In the genomic region with DNA sequence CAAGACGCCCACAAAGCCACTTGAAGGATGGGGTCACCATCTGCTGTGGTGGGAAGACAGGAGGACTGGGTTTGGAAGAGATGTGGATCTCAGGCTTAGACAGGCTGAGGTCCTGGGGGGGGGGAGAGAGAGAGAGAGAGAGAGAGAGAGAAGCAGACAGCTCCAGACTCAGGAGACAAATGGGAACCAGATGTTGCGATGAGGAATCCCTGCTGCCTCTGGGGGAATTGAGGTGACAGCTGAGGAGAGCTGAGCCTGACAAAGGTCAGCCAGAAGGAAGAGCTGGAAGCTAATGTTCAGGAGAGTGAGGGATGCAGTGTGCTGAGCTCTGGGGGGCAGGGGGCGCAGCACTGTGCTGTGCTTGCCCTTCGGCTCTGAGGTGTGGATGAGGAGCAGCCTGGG, we compare ENCODE assay signal across 14 mouse cellular contexts. TPM values are rescaled to one million over a fixed set of nuclear protein-coding genes. Genes with fewer than 3 reads are reported as not detected.
DNase-seq lines count a peak whose midpoint lies in the region; ATAC-seq and TF ChIP-seq lines count a peak whose summit lies in the region.
"Had no signal": no experiment of that assay in that cellular context is flagged by ENCODE, and none has a peak within 500 bp of the region (broad histone marks: within the 10 kb centered on the region; RNA-seq: fewer than 3 reads in every experiment).

No protein-coding gene starts in this region.

- H3K4me2 ChIP-seq in forebrain, embryonic 13.5 days = no peak overlapping the region
- H3K4me2 ChIP-seq in midbrain, embryonic 12.5 days (replicated peaks) = no peak overlapping the region
- no peak overlapping the region for H3K4me2 ChIP-seq in midbrain, embryonic 13.5 days (replicated peaks)
- no peak overlapping the region for H3K4me2 ChIP-seq in hindbrain, embryonic 13.5 days
- H3K4me2 ChIP-seq in stomach, postnatal 0 days (replicated peaks; ENCODE audit: low read depth) = no peak overlapping the region
- H3K4me2 ChIP-seq: lung, embryonic 15.5 days; midbrain, embryonic 11.5 days had no signal

- H3K27ac ChIP-seq in forebrain, embryonic 10.5 days = peak overlapping the region; percentile 73
- H3K27ac ChIP-seq in forebrain, embryonic 13.5 days = no peak overlapping the region
- H3K27ac ChIP-seq in midbrain, embryonic 12.5 days (replicated peaks) = no peak overlapping the region
- H3K27ac ChIP-seq in midbrain, embryonic 13.5 days = no peak overlapping the region
- no peak overlapping the region for H3K27ac ChIP-seq in hindbrain, embryonic 13.5 days
- no peak overlapping the region for H3K27ac ChIP-seq in stomach, postnatal 0 days (replicated peaks)
- H3K27ac ChIP-seq: lung, embryonic 15.5 days had no signal

- no peak for TF ChIP-seq CTCF in stomach, postnatal 0 days (IDR thresholded peaks at IDR 0.05; ENCODE audit: low read depth)

- peaks cover 3% of the 10 kb centered on the region; the same call in 1 of the 2 replicates for H3K27me3 ChIP-seq in forebrain, embryonic 10.5 days (ENCODE audit: poor library complexity, severe bottlenecking)
- 0 out of 2 replicates have a peak, but pooled peaks cover 3% of the 10 kb centered on the region for H3K27me3 ChIP-seq in forebrain, embryonic 13.5 days
- no peaks in the 10 kb centered on the region; the same call in 1 of the 2 replicates for H3K27me3 ChIP-seq in midbrain, embryonic 12.5 days
- no peaks in the 10 kb centered on the region for H3K27me3 ChIP-seq in midbrain, embryonic 13.5 days
- 0 out of 2 replicates have a peak, but pooled peaks cover 16% of the 10 kb centered on the region for H3K27me3 ChIP-seq in hindbrain, embryonic 13.5 days
- no peaks in the 10 kb centered on the region for H3K27me3 ChIP-seq in stomach, postnatal 0 days (ENCODE audit: control insufficient read depth, insufficient read depth, low read length)
- H3K27me3 ChIP-seq: lung, embryonic 15.5 days had no signal

- WGBS in forebrain, embryonic 10.5 days = 45% methylated on average over 4 of the region's 4 CpGs
- WGBS in forebrain, embryonic 13.5 days = 70% methylated on average over 4 of the region's 4 CpGs
- 55% methylated on average over 4 of the region's 4 CpGs for WGBS in midbrain, embryonic 12.5 days
- WGBS in midbrain, embryonic 13.5 days = 65% methylated on average over 4 of the region's 4 CpGs
- WGBS in hindbrain, embryonic 13.5 days = 51% methylated on average over 4 of the region's 4 CpGs
- 35% methylated on average over 4 of the region's 4 CpGs for WGBS in stomach, postnatal 0 days

- no peak overlapping the region for H3K4me3 ChIP-seq in forebrain, embryonic 10.5 days
- H3K4me3 ChIP-seq in forebrain, embryonic 13.5 days = no peak overlapping the region
- no peak overlapping the region for H3K4me3 ChIP-seq in midbrain, embryonic 12.5 days
- no peak overlapping the region for H3K4me3 ChIP-seq in midbrain, embryonic 13.5 days (replicated peaks)
- no peak overlapping the region for H3K4me3 ChIP-seq in hindbrain, embryonic 13.5 days
- no peak overlapping the region for H3K4me3 ChIP-seq in stomach, postnatal 0 days (ENCODE audit: low read depth, low read length)
- H3K4me3 ChIP-seq: lung, embryonic 15.5 days had no signal

- H3K9ac ChIP-seq in forebrain, embryonic 13.5 days = no peak overlapping the region
- H3K9ac ChIP-seq in midbrain, embryonic 12.5 days (replicated peaks) = 0 out of 2 replicates have a peak overlapping the region, but pooled peaks have one; percentile 34
- no peak overlapping the region; the same call in 1 of the 2 replicates for H3K9ac ChIP-seq in midbrain, embryonic 13.5 days (replicated peaks)
- peak overlapping the region; percentile 55; the same call in 1 of the 2 replicates for H3K9ac ChIP-seq in hindbrain, embryonic 13.5 days
- H3K9ac ChIP-seq in stomach, postnatal 0 days (ENCODE audit: low read length) = no peak overlapping the region
- H3K9ac ChIP-seq: lung, embryonic 15.5 days had no signal

- peaks cover 16% of the 10 kb centered on the region for H3K4me1 ChIP-seq in forebrain, embryonic 10.5 days
- H3K4me1 ChIP-seq in forebrain, embryonic 13.5 days = peaks cover 5% of the 10 kb centered on the region
- no peaks in the 10 kb centered on the region; the same call in 1 of the 2 replicates for H3K4me1 ChIP-seq in midbrain, embryonic 12.5 days
- peaks cover 2% of the 10 kb centered on the region; the same call in 1 of the 2 replicates for H3K4me1 ChIP-seq in midbrain, embryonic 13.5 days (replicated peaks)
- H3K4me1 ChIP-seq in hindbrain, embryonic 13.5 days (replicated peaks) = peaks cover 11% of the 10 kb centered on the region
- no peaks in the 10 kb centered on the region for H3K4me1 ChIP-seq in stomach, postnatal 0 days (replicated peaks; ENCODE audit: control insufficient read depth, insufficient read depth)
- H3K4me1 ChIP-seq: lung, embryonic 15.5 days had no signal

- no peaks in the 10 kb centered on the region for H3K36me3 ChIP-seq in forebrain, embryonic 10.5 days (replicated peaks)
- H3K36me3 ChIP-seq in forebrain, embryonic 13.5 days (ENCODE audit: poor library complexity, severe bottlenecking) = no peaks in the 10 kb centered on the region
- H3K36me3 ChIP-seq in midbrain, embryonic 12.5 days = no peaks in the 10 kb centered on the region
- H3K36me3 ChIP-seq in midbrain, embryonic 13.5 days = no peaks in the 10 kb centered on the region
- no peaks in the 10 kb centered on the region for H3K36me3 ChIP-seq in hindbrain, embryonic 13.5 days
- H3K36me3 ChIP-seq in stomach, postnatal 0 days (ENCODE audit: control insufficient read depth, insufficient read depth, low read length) = no peaks in the 10 kb centered on the region
- H3K36me3 ChIP-seq: lung, embryonic 15.5 days had no signal

- DNase-seq in forebrain, embryonic 10.5 days (ENCODE audit: extremely low spot score, low spot score) = no peak
- peak; percentile 15 for DNase-seq in stomach, postnatal 0 days (ENCODE audit: low spot score)
- no peak for DNase-seq in cerebellum, adult 11-12 months
- no peak for DNase-seq in Muller cell, postnatal 12 days (ENCODE audit: inconsistent ontology term)
- DNase-seq: cerebellum, adult 9-11 months; gastrocnemius, postnatal 14 days; kidney, adult 11 months had no signal

- no peak for ATAC-seq in forebrain, embryonic 13.5 days
- no peak for ATAC-seq in midbrain, embryonic 12.5 days (ENCODE audit: low FRiP score, low read depth)
- no peak for ATAC-seq in midbrain, embryonic 13.5 days
- no peak for ATAC-seq in hindbrain, embryonic 13.5 days (ENCODE audit: low FRiP score)
- no peak; the same call in 1 of the 2 replicates for ATAC-seq in stomach, postnatal 0 days (ENCODE audit: low FRiP score, low TSS enrichment)
- ATAC-seq: activated CD4-positive, CD25-positive, alpha-beta regulatory T cell, adult 4 months had no signal

- no peaks in the 10 kb centered on the region for H3K9me3 ChIP-seq in forebrain, embryonic 10.5 days
- H3K9me3 ChIP-seq in forebrain, embryonic 13.5 days (replicated peaks) = no peaks in the 10 kb centered on the region
- H3K9me3 ChIP-seq in midbrain, embryonic 12.5 days = no peaks in the 10 kb centered on the region
- H3K9me3 ChIP-seq in midbrain, embryonic 13.5 days = no peaks in the 10 kb centered on the region
- no peaks in the 10 kb centered on the region for H3K9me3 ChIP-seq in hindbrain, embryonic 13.5 days
- no peaks in the 10 kb centered on the region for H3K9me3 ChIP-seq in stomach, postnatal 0 days (ENCODE audit: control insufficient read depth, low read length)
- H3K9me3 ChIP-seq: lung, embryonic 15.5 days had no signal

- TF ChIP-seq EP300 in stomach, postnatal 0 days (optimal IDR thresholded peaks at IDR 0.05) = no peak

RNA-seq across cellular contexts. Expression of a gene that starts 4.9 kb away (rescaled TPM):
- 0.19 and 0.20 TPM in 2 replicates for polyA plus RNA-seq in forebrain, embryonic 10.5 days (2016; fragmentation: Nextera tagmentation; extraction: Ambion mirVana)
- not detected in 2 replicates for polyA plus RNA-seq in forebrain, embryonic 13.5 days (2015; fragmentation: Nextera tagmentation; extraction: Ambion mirVana)
- polyA plus RNA-seq in midbrain, embryonic 12.5 days (2016; fragmentation: Nextera tagmentation; extraction: Ambion mirVana) = 0.20 and 0.30 TPM in 2 replicates
- polyA plus RNA-seq in midbrain, embryonic 13.5 days (2015; fragmentation: Nextera tagmentation; extraction: Ambion mirVana) = 0.09 and 0.13 TPM in 2 replicates
- polyA plus RNA-seq in hindbrain, embryonic 13.5 days (2015; fragmentation: Nextera tagmentation; extraction: Ambion mirVana) = 0.19 TPM in 1 of 2 replicates, not detected in the other
- polyA plus RNA-seq in stomach, postnatal 0 days (2015; fragmentation: Nextera tagmentation; extraction: Ambion mirVana) = 14.4 and 17.3 TPM in 2 replicates
- polyA plus RNA-seq: midbrain, embryonic 11.5 days had no signal

RNA-seq across cellular contexts. Expression of a gene that starts 8.2 kb away (rescaled TPM):
- polyA plus RNA-seq in forebrain, embryonic 10.5 days (2016; fragmentation: Nextera tagmentation; extraction: Ambion mirVana) = 8.1 and 8.2 TPM in 2 replicates
- 11.3 and 13.0 TPM in 2 replicates for polyA plus RNA-seq in forebrain, embryonic 13.5 days (2015; fragmentation: Nextera tagmentation; extraction: Ambion mirVana)
- polyA plus RNA-seq in midbrain, embryonic 12.5 days (2016; fragmentation: Nextera tagmentation; extraction: Ambion mirVana) = 10.3 and 13.1 TPM in 2 replicates
- 17.4 and 17.8 TPM in 2 replicates for polyA plus RNA-seq in midbrain, embryonic 13.5 days (2015; fragmentation: Nextera tagmentation; extraction: Ambion mirVana)
- polyA plus RNA-seq in hindbrain, embryonic 13.5 days (2015; fragmentation: Nextera tagmentation; extraction: Ambion mirVana) = 16.9 and 18.0 TPM in 2 replicates
- polyA plus RNA-seq in stomach, postnatal 0 days (2015; fragmentation: Nextera tagmentation; extraction: Ambion mirVana) = 6.3 and 6.5 TPM in 2 replicates

RNA-seq across cellular contexts. Expression of a gene that starts 24.4 kb away (rescaled TPM):
- 93.2 and 94.5 TPM in 2 replicates for polyA plus RNA-seq in forebrain, embryonic 10.5 days (2016; fragmentation: Nextera tagmentation; extraction: Ambion mirVana)
- 87.0 and 91.1 TPM in 2 replicates for polyA plus RNA-seq in forebrain, embryonic 13.5 days (2015; fragmentation: Nextera tagmentation; extraction: Ambion mirVana)
- polyA plus RNA-seq in midbrain, embryonic 12.5 days (2016; fragmentation: Nextera tagmentation; extraction: Ambion mirVana) = 81.6 and 83.8 TPM in 2 replicates
- polyA plus RNA-seq in midbrain, embryonic 13.5 days (2015; fragmentation: Nextera tagmentation; extraction: Ambion mirVana) = 90.2 and 96.5 TPM in 2 replicates
- polyA plus RNA-seq in hindbrain, embryonic 13.5 days (2015; fragmentation: Nextera tagmentation; extraction: Ambion mirVana) = 104 and 105 TPM in 2 replicates
- 145 and 152 TPM in 2 replicates for polyA plus RNA-seq in stomach, postnatal 0 days (2015; fragmentation: Nextera tagmentation; extraction: Ambion mirVana)

RNA-seq across cellular contexts. Expression of a gene that starts 26.9 kb away (rescaled TPM):
- 0.15 and 0.19 TPM in 2 replicates for polyA plus RNA-seq in forebrain, embryonic 10.5 days (2016; fragmentation: Nextera tagmentation; extraction: Ambion mirVana)
- not detected in 2 replicates for polyA plus RNA-seq in forebrain, embryonic 13.5 days (2015; fragmentation: Nextera tagmentation; extraction: Ambion mirVana)
- not detected in 2 replicates for polyA plus RNA-seq in midbrain, embryonic 12.5 days (2016; fragmentation: Nextera tagmentation; extraction: Ambion mirVana)
- polyA plus RNA-seq in midbrain, embryonic 13.5 days (2015; fragmentation: Nextera tagmentation; extraction: Ambion mirVana) = not detected in 2 replicates
- not detected in 2 replicates for polyA plus RNA-seq in hindbrain, embryonic 13.5 days (2015; fragmentation: Nextera tagmentation; extraction: Ambion mirVana)
- 0.10 and 0.13 TPM in 2 replicates for polyA plus RNA-seq in stomach, postnatal 0 days (2015; fragmentation: Nextera tagmentation; extraction: Ambion mirVana)
- polyA plus RNA-seq: activated CD4-positive, CD25-positive, alpha-beta regulatory T cell, adult 4 months; lung, embryonic 15.5 days; midbrain, embryonic 11.5 days had no signal

RNA-seq across cellular contexts. Expression of a gene that starts 47.0 kb away (rescaled TPM):
- polyA plus RNA-seq in forebrain, embryonic 10.5 days (2016; fragmentation: Nextera tagmentation; extraction: Ambion mirVana) = 719 and 771 TPM in 2 replicates
- polyA plus RNA-seq in forebrain, embryonic 13.5 days (2015; fragmentation: Nextera tagmentation; extraction: Ambion mirVana) = 1,632 and 1,660 TPM in 2 replicates
- polyA plus RNA-seq in midbrain, embryonic 12.5 days (2016; fragmentation: Nextera tagmentation; extraction: Ambion mirVana) = 1,008 and 1,026 TPM in 2 replicates
- polyA plus RNA-seq in midbrain, embryonic 13.5 days (2015; fragmentation: Nextera tagmentation; extraction: Ambion mirVana) = 1,462 and 1,532 TPM in 2 replicates
- 1,452 and 1,454 TPM in 2 replicates for polyA plus RNA-seq in hindbrain, embryonic 13.5 days (2015; fragmentation: Nextera tagmentation; extraction: Ambion mirVana)
- 356 and 371 TPM in 2 replicates for polyA plus RNA-seq in stomach, postnatal 0 days (2015; fragmentation: Nextera tagmentation; extraction: Ambion mirVana)

Comparison
In these comparisons a context has a peak if more than half of its experiments do, and no peak if none do; other contexts are left out.
1. H3K9ac ChIP-seq: peak in midbrain, embryonic 12.5 days (single experiment) and hindbrain, embryonic 13.5 days (single experiment); none in forebrain, embryonic 13.5 days (single experiment), midbrain, embryonic 13.5 days (single experiment) and stomach, postnatal 0 days (single experiment).
2. RNA of a gene that starts 4.9 kb away (polyA plus RNA-seq): 14.4 to 17.3 TPM in stomach, postnatal 0 days; 0.20 to 0.30 TPM in midbrain, embryonic 12.5 days, 0.19 TPM in hindbrain, embryonic 13.5 days, 0.19 to 0.20 TPM in forebrain, embryonic 10.5 days, 0.09 to 0.13 TPM in midbrain, embryonic 13.5 days and not detected in forebrain, embryonic 13.5 days; every median in the first group is over 10 times any median in the second.